Mouse (Mus musculus): ENCODE data around the gene Ninl. TPM values are rescaled to one million over a fixed set of nuclear protein-coding genes. Genes with fewer than 3 reads are reported as not detected.

Gene Ninl
- polyA plus RNA-seq, 1 experiment = 0.40 TPM

DNA sequence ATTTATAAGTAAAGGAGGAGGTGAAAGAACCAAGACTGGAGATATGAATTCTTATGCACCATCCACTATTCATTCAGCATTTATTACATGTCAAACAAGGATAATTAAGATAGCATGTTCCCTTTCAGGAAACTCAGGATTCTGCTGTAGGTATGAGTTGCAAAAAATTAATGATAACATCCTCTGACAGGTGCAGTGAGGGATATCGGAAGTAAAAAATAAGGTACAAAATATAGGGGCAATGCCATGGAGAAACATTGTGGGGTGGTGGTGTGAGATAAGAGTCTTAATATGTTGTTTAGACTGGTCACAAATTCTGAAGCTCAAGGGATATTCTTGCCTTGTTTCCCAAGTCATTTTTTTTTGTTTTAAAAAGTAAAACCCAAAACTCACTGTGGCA lies 1.9 kb downstream of the Ninl start:
- WGBS = 96% methylated on average over 1 of the region's 1 CpGs
- DNase-seq = no peak
- Histone ChIP-seq H3K27me3 (ENCODE audit: control insufficient read depth, insufficient read depth, low read length) (no peaks in the 10 kb centered on the region), H3K27ac (ENCODE audit: control insufficient read depth, insufficient read depth, low read length) (no peak overlapping the region), H3K4me3 (ENCODE audit: control insufficient read depth, insufficient read depth, low read length) (no peak overlapping the region), H3K4me1 (replicated peaks; ENCODE audit: control insufficient read depth, insufficient read depth, low read length) (peaks cover 12% of the 10 kb centered on the region), H3K36me3 (ENCODE audit: control insufficient read depth, insufficient read depth, low read length) (no peaks in the 10 kb centered on the region)
- TF ChIP-seq POLR2A (IDR thresholded peaks at IDR 0.05; ENCODE audit: control insufficient read depth, extremely low read depth, insufficient read depth, low read length, poor library complexity) (no peak), CTCF (IDR thresholded peaks at IDR 0.05; ENCODE audit: borderline replicate concordance, control insufficient read depth, extremely low read depth, insufficient read depth, low read length, poor library complexity) (no peak)

DNA sequence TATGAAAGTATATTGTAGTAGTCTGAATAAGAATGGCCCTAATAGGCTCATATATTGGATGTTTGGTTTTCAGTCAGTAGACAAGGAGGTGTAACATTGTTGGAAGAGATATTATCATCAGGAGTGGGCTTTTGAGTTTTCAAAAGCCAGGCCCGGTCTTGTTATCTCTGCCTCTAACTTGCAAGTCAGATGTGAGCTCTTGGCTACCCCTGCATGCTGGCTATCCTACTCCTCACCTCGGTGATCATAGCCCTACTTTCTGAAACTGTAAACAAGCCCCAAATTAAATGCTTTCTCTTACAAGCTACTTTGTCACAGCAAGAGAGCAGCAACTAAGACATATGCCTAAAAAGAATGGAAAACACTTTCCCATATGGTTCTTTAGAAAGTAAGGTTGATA lies 2.5 kb downstream of the Ninl start:
- DNase-seq = no peak
- Histone ChIP-seq H3K27me3 (ENCODE audit: control insufficient read depth, insufficient read depth, low read length) (no peaks in the 10 kb centered on the region), H3K4me1 (replicated peaks; ENCODE audit: control insufficient read depth, insufficient read depth, low read length) (peaks cover 12% of the 10 kb centered on the region), H3K4me3 (ENCODE audit: control insufficient read depth, insufficient read depth, low read length) (no peak overlapping the region), H3K36me3 (ENCODE audit: control insufficient read depth, insufficient read depth, low read length) (no peaks in the 10 kb centered on the region), H3K27ac (ENCODE audit: control insufficient read depth, insufficient read depth, low read length) (no peak overlapping the region)
- WGBS = 92% methylated on average over 2 of the region's 2 CpGs
- TF ChIP-seq POLR2A (IDR thresholded peaks at IDR 0.05; ENCODE audit: control insufficient read depth, extremely low read depth, insufficient read depth, low read length, poor library complexity) (no peak), CTCF (IDR thresholded peaks at IDR 0.05; ENCODE audit: borderline replicate concordance, control insufficient read depth, extremely low read depth, insufficient read depth, low read length, poor library complexity) (no peak)

GRCm38 (mm10) chr2:151034435-151034834 lies 4.7 kb downstream of the Ninl start:
- peaks cover 8% of the 10 kb centered on the region for H3K4me1 ChIP-seq (replicated peaks; ENCODE audit: control insufficient read depth, insufficient read depth, low read length)
- H3K4me3 ChIP-seq (ENCODE audit: control insufficient read depth, insufficient read depth, low read length) = no peak overlapping the region
- H3K27ac ChIP-seq (ENCODE audit: control insufficient read depth, insufficient read depth, low read length) = no peak overlapping the region
- H3K27me3 ChIP-seq (ENCODE audit: control insufficient read depth, insufficient read depth, low read length) = no peaks in the 10 kb centered on the region
- WGBS = 100% methylated on average over 3 of the region's 3 CpGs
- DNase-seq = no peak
- TF ChIP-seq CTCF (IDR thresholded peaks at IDR 0.05; ENCODE audit: borderline replicate concordance, control insufficient read depth, extremely low read depth, insufficient read depth, low read length, poor library complexity) (no peak), POLR2A (IDR thresholded peaks at IDR 0.05; ENCODE audit: control insufficient read depth, extremely low read depth, insufficient read depth, low read length, poor library complexity) (no peak)
- no peaks in the 10 kb centered on the region for H3K36me3 ChIP-seq (ENCODE audit: control insufficient read depth, insufficient read depth, low read length)

GRCm38 (mm10) chr2:151021158-151021557 lies 18.0 kb downstream of the Ninl start:
- no peak for DNase-seq
- Histone ChIP-seq H3K27me3 (ENCODE audit: control insufficient read depth, insufficient read depth, low read length) (no peaks in the 10 kb centered on the region), H3K27ac (ENCODE audit: control insufficient read depth, insufficient read depth, low read length) (no peak overlapping the region), H3K4me3 (ENCODE audit: control insufficient read depth, insufficient read depth, low read length) (no peak overlapping the region), H3K4me1 (replicated peaks; ENCODE audit: control insufficient read depth, insufficient read depth, low read length) (no peaks in the 10 kb centered on the region), H3K36me3 (ENCODE audit: control insufficient read depth, insufficient read depth, low read length) (no peaks in the 10 kb centered on the region)
- 94% methylated on average over 10 of the region's 10 CpGs for WGBS
- no peak for TF ChIP-seq CTCF (IDR thresholded peaks at IDR 0.05; ENCODE audit: borderline replicate concordance, control insufficient read depth, extremely low read depth, insufficient read depth, low read length, poor library complexity)
- TF ChIP-seq POLR2A (IDR thresholded peaks at IDR 0.05; ENCODE audit: control insufficient read depth, extremely low read depth, insufficient read depth, low read length, poor library complexity) = no peak

DNA sequence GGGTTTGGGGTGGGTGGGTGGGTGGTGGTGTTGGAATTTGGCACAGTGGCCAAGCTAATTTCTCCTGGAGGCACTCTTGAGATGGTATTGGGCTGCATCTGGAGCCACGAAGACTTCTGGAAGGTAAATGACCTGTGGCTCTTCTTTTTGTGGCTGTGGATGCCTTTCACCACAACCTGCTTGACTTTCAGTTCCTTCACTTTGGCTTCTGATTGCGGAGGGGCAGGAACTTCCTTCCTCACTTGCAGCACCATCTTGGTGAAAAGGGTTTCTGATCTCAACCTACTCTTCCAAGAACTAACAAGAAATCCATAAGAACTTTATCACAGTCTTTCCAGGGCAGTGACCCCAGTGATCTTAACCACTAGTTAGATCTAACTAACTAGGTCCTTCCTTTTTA lies 23.9 kb downstream of the Ninl start:
- DNase-seq = no peak
- TF ChIP-seq CTCF (IDR thresholded peaks at IDR 0.05; ENCODE audit: borderline replicate concordance, control insufficient read depth, extremely low read depth, insufficient read depth, low read length, poor library complexity) (no peak), POLR2A (IDR thresholded peaks at IDR 0.05; ENCODE audit: control insufficient read depth, extremely low read depth, insufficient read depth, low read length, poor library complexity) (no peak)
- Histone ChIP-seq H3K27ac (ENCODE audit: control insufficient read depth, insufficient read depth, low read length) (no peak overlapping the region), H3K4me1 (replicated peaks; ENCODE audit: control insufficient read depth, insufficient read depth, low read length) (no peaks in the 10 kb centered on the region), H3K36me3 (ENCODE audit: control insufficient read depth, insufficient read depth, low read length) (no peaks in the 10 kb centered on the region), H3K4me3 (ENCODE audit: control insufficient read depth, insufficient read depth, low read length) (no peak overlapping the region), H3K27me3 (ENCODE audit: control insufficient read depth, insufficient read depth, low read length) (no peaks in the 10 kb centered on the region)
- WGBS = 25% methylated on average over 2 of the region's 2 CpGs

DNA sequence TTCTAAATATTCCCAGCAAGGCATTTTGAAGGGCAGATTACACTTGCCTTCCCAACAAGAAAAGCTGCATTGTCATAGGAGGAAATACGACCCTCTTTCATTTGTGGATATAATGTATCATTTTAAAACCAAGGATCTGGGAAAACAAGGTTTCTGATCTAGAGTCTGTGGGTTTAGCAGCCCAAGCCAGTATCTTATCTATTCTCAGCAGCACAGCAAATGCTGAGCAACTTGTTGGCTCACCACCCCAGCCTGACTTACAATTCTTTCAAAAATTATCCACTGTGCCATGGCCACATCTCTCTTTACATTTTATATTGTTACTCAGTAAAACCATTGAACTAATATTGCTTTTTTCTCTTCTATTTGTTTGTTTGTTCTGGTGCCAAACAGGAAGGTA lies 27.9 kb downstream of the Ninl start:
- WGBS = 82% methylated on average over 1 of the region's 1 CpGs
- no peak for DNase-seq
- Histone ChIP-seq H3K4me1 (replicated peaks; ENCODE audit: control insufficient read depth, insufficient read depth, low read length) (no peaks in the 10 kb centered on the region), H3K27ac (ENCODE audit: control insufficient read depth, insufficient read depth, low read length) (no peak overlapping the region), H3K4me3 (ENCODE audit: control insufficient read depth, insufficient read depth, low read length) (no peak overlapping the region), H3K27me3 (ENCODE audit: control insufficient read depth, insufficient read depth, low read length) (peaks cover 14% of the 10 kb centered on the region; the same call in 1 of the 2 replicates), H3K36me3 (ENCODE audit: control insufficient read depth, insufficient read depth, low read length) (no peaks in the 10 kb centered on the region)
- no peak for TF ChIP-seq POLR2A (IDR thresholded peaks at IDR 0.05; ENCODE audit: control insufficient read depth, extremely low read depth, insufficient read depth, low read length, poor library complexity)
- TF ChIP-seq CTCF (IDR thresholded peaks at IDR 0.05; ENCODE audit: borderline replicate concordance, control insufficient read depth, extremely low read depth, insufficient read depth, low read length, poor library complexity) = no peak

- Histone ChIP-seq H3K4me3 (ENCODE audit: control insufficient read depth, insufficient read depth, low read length) (no peak overlapping the region), H3K27ac (ENCODE audit: control insufficient read depth, insufficient read depth, low read length) (no peak overlapping the region), H3K4me1 (replicated peaks; ENCODE audit: control insufficient read depth, insufficient read depth, low read length) (no peaks in the 10 kb centered on the region), H3K27me3 (ENCODE audit: control insufficient read depth, insufficient read depth, low read length) (peaks cover 14% of the 10 kb centered on the region; the same call in 1 of the 2 replicates), H3K36me3 (ENCODE audit: control insufficient read depth, insufficient read depth, low read length) (no peaks in the 10 kb centered on the region)
- 90% methylated on average over 1 of the region's 1 CpGs for WGBS
- TF ChIP-seq POLR2A (IDR thresholded peaks at IDR 0.05; ENCODE audit: control insufficient read depth, extremely low read depth, insufficient read depth, low read length, poor library complexity) (no peak), CTCF (IDR thresholded peaks at IDR 0.05; ENCODE audit: borderline replicate concordance, control insufficient read depth, extremely low read depth, insufficient read depth, low read length, poor library complexity) (no peak)
- DNase-seq = no peak
Measured at GRCm38 (mm10) chr2:151009515-151010085, 29.6 kb downstream of the Ninl start.
